Mouse (Mus musculus) retina, postnatal 1 day (tissue): Measurements from ENCODE around the gene Trpv6.

Source experiments
- DNase-seq: peaks from one replicate; pipeline ENCODE4 v3.0.0-alpha.2; 2012

The Trpv6 gene

GRCm38 (mm10) chr6:41636178-41636577 lies at the start of gene Trpv6:
TSS of gene Trpv6 (minus strand) at chr6:41636405.
- no peak for DNase-seq

- DNase-seq = no peak
Observed at GRCm38 (mm10) chr6:41685596-41685995, 49.4 kb upstream of the Trpv6 start.

- no peak for DNase-seq
Observed at GRCm38 (mm10) chr6:41684911-41685310, 48.7 kb upstream of the Trpv6 start.

GRCm38 (mm10) chr6:41684131-41684530 lies 47.9 kb upstream of the Trpv6 start, which contains the start of gene Llcfc1:
TSS of gene Llcfc1 (plus strand) at chr6:41684431.
- DNase-seq = no peak

GRCm38 (mm10) chr6:41681656-41682055 lies 45.5 kb upstream of the Trpv6 start:
- no peak for DNase-seq

- DNase-seq = no peak
Observed at GRCm38 (mm10) chr6:41680669-41681068, 44.5 kb upstream of the Trpv6 start, which contains the start of gene Trpv5. TSS of gene Trpv5 (minus strand) at chr6:41680769.

GRCm38 (mm10) chr6:41676530-41676929 lies 40.3 kb upstream of the Trpv6 start:
- no peak for DNase-seq

- DNase-seq = peak; percentile 14
Observed at GRCm38 (mm10) chr6:41662320-41662719, 26.1 kb upstream of the Trpv6 start.

GRCm38 (mm10) chr6:41658487-41658886 lies 22.3 kb upstream of the Trpv6 start:
- DNase-seq = no peak

- no peak for DNase-seq
Observed at GRCm38 (mm10) chr6:41654648-41655047, 18.4 kb upstream of the Trpv6 start.

GRCm38 (mm10) chr6:41653173-41653572 lies 17.0 kb upstream of the Trpv6 start:
- DNase-seq = no peak

- DNase-seq = no peak
Observed at GRCm38 (mm10) chr6:41646672-41647071, 10.5 kb upstream of the Trpv6 start.

GRCm38 (mm10) chr6:41646220-41646619 lies 10.0 kb upstream of the Trpv6 start:
- DNase-seq = no peak

GRCm38 (mm10) chr6:41643227-41643626 lies 7.0 kb upstream of the Trpv6 start:
- DNase-seq = no peak

- no peak for DNase-seq
Observed at GRCm38 (mm10) chr6:41642765-41643164, 6.6 kb upstream of the Trpv6 start.

GRCm38 (mm10) chr6:41641173-41641866 lies 5.1 kb upstream of the Trpv6 start:
- no peak for DNase-seq

GRCm38 (mm10) chr6:41640449-41640848 lies 4.2 kb upstream of the Trpv6 start:
- no peak for DNase-seq

- no peak for DNase-seq
Observed at GRCm38 (mm10) chr6:41637927-41638506, 1.8 kb upstream of the Trpv6 start.

- DNase-seq = no peak
Observed at GRCm38 (mm10) chr6:41637393-41637792, 1.2 kb upstream of the Trpv6 start.

- no peak for DNase-seq
Observed at GRCm38 (mm10) chr6:41635211-41635610, 994 bp downstream of the Trpv6 start.

- no peak for DNase-seq
Observed at GRCm38 (mm10) chr6:41631549-41631948, 4.7 kb downstream of the Trpv6 start.

GRCm38 (mm10) chr6:41630791-41631190 lies 5.4 kb downstream of the Trpv6 start:
- no peak for DNase-seq

- no peak for DNase-seq
Observed at GRCm38 (mm10) chr6:41628180-41628579, 8.0 kb downstream of the Trpv6 start.

GRCm38 (mm10) chr6:41622661-41623060 lies 13.5 kb downstream of the Trpv6 start:
- DNase-seq = peak; percentile 34
